Mouse (Mus musculus): ENCODE measurements around the gene Tmem94.

The Tmem94 gene

GRCm38 (mm10) chr11:115766356-115766943, 1.2 kb downstream of the Tmem94 start:
- no peak for DNase-seq (ENCODE audit: low read depth, low spot score)

DNA sequence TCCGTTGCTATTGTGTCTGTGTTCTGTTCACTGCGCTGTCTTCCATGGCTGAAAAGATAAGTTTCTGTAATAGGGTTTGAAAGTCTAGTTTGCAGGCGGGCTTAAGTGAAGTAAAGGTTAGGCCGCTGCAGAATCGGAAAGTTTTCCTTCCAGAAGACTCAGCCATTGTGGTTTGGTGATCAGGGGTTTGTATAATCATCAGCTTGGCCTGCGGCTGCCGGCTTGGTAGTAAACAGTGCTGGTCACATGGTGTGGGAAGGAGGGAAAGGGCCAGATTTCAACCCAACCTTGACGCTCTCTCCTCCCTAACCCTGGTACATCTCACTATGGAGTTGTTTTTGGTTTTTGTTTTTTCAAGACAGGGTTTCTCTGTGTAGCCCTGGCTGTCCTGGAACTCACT, 1.7 kb downstream of the Tmem94 start:
- DNase-seq (ENCODE audit: low read depth, low spot score): no peak

- no peak for DNase-seq (ENCODE audit: low read depth, low spot score)
Measured at GRCm38 (mm10) chr11:115768896-115769295, 3.7 kb downstream of the Tmem94 start.

DNA sequence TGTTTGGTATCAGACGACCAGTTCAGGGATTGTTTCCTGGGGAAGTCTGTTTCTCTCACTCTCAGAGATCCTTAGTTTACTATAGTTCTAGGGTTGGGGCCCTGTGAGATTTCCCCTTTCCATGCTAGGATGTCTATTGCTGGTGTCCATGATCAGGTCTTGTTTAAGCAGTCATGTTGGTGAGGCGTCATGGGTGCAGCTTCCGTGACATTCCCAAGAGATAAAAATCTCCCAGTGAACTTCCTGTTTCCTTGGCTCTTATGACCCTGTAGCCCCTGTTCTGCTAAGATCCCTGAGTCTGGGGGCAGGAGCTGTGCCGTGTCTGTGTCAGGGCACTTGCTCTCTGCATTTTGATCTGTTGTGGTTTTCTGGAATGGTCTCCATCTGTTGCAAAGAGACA, 9.4 kb downstream of the Tmem94 start:
- no peak for DNase-seq (ENCODE audit: low read depth, low spot score)

DNA sequence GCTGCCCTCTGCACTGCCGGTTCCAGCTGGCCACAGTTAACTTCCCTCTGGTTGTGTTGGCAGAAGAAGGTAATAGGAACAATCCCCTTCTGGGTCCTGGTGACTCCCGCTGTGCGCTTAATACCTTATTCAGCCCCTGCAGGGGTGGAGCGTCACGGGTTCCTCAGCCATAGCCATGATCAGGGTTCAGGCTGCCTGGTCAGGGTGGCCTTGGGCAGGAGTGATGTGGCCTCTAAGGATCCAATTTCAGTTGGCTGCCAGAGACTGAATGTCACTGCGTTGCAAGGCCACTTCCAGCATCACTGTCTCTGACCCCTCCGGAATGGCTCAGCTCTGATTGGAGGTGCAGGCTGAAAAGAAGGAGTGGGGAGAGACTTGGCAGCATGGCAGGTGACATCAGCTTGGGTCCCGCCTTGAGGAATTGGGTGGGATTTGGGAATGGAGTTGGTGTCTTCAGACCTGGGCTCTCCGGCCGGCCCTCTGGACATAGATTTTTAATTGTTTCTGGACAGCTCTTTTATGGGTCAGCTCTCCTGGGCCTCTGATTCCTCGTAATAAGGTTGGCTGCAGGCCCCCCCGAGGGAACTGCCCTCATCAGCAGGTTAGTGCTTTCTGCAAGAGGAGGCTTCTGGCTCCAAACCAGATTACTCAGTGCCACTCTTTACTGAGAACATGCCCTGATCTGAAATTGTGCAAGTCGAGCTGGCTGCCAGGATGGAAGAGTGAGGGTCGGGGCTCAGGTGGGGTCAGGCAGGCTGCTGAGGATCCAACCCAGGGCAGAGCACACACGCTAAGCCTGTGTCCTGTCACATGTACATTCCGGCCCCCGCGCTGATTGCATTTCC, 10.8 kb downstream of the Tmem94 start:
- no peak for DNase-seq (ENCODE audit: low read depth, low spot score)

DNA sequence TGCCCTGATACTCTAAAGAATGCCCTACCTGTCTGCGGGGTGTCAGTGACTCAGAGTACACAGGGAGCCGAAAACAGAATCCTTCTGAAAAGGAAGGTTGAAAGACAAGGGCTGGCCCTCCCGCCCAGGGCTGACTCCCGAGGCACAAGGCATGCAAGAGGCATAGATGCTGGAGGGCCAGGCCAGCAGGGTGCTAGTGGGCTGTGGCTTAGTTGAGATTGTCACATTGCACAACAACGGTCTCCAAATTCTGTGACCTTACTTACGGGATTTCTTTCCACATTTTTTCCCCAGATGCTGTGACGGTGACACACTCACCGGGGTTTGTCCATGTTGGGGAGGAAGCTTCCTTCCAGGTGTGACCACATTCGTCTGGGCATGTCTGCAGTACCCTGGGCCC, 11.7 kb downstream of the Tmem94 start:
- no peak for DNase-seq (ENCODE audit: low read depth, low spot score)

- DNase-seq (ENCODE audit: low read depth, low spot score): no peak
Measured at GRCm38 (mm10) chr11:115777487-115778335, 12.5 kb downstream of the Tmem94 start.

DNA sequence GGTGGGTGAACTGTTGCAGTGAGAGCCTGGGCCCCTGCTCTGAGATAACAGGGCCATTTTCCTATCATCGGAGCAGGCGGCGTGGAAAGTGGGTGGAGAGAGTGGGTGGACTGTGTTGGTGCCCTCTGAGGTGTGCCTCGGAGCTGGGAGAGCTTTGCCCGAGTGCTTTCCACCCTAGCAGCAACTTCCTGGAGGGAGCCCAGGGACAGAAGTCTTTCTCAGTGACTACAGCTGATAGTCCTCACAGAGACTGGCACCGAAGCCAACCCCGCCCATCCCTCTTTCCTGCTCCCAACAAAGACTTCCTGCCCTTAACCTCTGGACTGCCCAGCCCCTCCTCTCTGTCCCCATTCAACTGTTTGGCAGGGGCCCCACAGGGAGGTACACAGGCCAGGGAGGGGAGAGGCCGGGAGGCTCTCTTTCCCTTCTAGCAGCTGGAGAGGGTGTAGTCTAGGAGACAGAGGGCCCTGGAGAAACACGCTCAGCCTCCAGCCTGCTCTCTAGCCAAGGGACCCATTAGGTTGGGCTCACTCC, 13.9 kb downstream of the Tmem94 start:
- DNase-seq (ENCODE audit: low read depth, low spot score): no peak

DNA sequence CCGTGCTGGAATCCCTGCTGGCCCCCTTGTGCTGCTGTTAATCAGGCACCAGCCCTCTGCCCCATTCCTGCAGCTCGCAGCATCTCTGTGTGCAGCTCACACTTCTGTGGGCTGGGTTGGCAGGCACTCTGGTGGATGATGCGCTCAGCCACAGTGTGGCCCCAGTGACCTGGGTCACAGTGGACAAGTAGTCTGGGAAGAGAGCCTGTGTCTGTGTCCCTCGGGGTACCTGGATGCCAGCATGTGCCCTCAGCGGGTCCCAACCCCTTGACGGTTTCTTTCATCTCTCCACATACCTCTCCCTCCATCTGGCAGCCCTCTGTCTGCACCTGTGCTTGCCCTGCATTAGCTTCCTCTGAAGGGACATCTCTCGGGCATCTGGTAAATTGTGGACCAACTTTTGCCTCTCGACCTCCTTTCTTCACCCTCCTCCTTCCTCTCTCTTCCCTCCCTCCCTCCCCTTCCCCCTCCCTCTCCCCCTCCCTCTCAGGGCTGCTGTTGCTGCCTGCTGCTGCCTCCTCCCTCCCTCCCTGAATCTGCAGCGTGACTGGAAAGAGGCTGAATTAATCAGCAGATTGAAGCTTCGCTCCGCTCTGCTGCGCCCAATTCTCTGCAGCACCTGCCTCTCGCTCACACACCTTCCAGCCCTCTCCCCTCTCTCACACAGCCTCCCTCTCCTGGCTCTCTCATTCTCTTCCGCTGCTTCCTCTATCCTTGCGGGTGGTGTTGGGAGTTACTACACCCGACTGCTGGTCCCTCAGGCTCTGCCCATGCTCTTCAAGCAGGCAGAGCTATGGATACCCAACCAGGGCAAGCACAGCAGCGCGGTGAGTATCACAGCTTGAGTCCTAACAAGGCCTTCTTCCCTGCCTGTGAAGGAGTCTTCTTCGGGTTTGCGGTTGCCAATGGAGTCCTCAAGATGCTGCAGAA, 15.2 kb downstream of the Tmem94 start:
- DNase-seq (ENCODE audit: low read depth, low spot score): no peak

GRCm38 (mm10) chr11:115786473-115786872, 21.2 kb downstream of the Tmem94 start:
- DNase-seq (ENCODE audit: low read depth, low spot score): no peak

DNA sequence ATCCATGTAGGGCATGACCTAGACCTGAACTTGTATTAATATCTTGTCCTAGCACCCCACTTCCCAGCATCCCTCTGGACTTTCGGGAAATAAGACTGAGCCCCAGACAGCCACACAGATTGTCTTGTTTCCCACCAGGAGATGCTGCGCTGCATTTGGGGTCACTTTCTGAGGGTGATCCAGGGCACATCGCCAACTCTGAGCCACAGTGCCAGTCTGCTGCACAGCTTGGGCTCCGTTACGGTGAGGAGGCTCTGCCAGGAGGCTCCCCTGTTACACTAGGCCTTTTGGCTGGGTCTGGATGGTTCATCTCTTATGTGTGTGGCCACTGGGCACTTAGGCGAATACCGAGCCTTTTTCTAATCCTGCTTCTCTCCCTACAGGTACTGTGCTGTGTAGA, 24.6 kb downstream of the Tmem94 start:
- no peak for DNase-seq (ENCODE audit: low read depth, low spot score)

DNA sequence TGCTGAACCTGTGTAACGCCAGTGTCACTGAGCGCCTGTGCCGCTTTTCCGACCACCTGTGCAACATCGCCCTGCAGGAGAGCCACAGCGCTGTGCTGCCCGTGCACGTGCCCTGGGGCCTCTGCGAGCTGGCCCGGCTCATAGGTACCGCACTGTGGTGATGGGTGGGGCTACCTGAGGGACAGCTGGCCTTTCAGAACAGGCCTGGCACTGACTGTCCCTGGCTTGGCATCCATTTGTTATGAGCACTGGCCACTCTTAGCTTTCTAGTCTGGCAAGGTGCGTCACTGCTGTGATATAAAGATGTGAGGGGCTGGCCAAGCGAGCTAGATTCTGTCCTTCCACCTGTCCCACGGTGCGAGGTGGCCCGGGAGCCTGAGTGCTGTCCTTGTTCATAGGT, 26.7 kb downstream of the Tmem94 start:
- no peak for DNase-seq (ENCODE audit: low read depth, low spot score)

GRCm38 (mm10) chr11:115792353-115792752, 27.1 kb downstream of the Tmem94 start:
- no peak for DNase-seq (ENCODE audit: low read depth, low spot score)

DNA sequence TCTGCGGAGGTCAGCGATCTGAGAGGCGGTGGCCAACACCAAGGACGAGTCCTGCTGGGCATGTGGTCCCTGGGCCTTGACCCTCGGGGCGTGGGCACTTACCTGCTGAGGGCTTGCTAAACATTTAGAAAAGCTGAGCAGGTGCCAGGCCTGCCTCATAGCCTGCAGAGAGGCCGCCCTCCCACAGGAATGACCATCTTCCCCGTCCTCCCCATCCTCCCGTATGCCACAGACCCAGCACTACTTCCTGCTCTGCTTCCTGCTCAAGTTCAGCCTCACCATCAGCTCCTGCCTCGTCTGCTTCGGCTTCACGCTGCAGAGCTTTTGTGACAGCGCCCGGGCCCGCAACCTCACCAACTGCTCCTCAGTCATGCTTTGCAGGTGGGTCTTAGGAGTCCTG, 31.7 kb downstream of the Tmem94 start:
- DNase-seq (ENCODE audit: low read depth, low spot score): no peak

DNA sequence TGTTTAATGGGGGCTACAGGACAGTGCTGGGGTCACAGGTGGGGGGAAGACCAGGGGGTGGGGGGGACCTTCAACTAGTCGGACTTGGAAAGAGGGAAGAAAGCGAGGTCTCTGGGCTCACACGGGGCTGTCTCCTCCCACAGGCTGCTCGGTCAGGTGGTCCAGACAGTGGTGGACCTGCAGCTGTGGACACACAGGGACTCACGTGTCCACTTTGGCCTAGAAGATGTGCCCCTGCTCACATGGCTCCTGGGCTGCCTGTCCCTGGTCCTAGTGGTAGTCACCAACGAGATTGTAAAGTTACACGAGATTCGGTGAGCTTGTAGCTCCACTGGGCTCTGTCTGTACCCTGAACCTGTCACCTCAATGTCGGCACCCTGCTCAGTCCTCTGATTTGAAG, 32.4 kb downstream of the Tmem94 start:
- DNase-seq (ENCODE audit: low read depth, low spot score): no peak

DNA sequence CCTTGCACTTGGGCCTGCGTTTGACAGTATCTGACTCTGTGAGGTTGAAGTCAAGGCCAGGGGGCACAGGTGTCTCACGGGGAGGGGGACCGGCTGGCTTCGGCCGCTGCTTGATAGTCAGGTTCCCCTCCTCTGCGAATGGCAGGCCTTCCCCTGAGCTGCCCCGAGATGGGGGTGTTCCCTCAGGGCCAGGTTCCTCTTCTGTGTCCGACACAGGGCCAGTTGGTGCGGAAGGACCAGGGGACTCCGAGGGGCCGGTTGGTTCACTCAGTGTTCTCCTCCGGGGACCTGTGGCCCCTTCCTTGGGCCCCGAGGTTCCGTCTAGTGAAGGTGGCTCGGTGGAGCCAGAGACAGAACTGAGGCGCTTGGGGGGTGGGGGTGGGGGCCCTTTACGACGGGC, 35.7 kb downstream of the Tmem94 start:
- no peak for DNase-seq (ENCODE audit: low read depth, low spot score)

GRCm38 (mm10) chr11:115803072-115803709, 38.0 kb downstream of the Tmem94 start:
- no peak for DNase-seq (ENCODE audit: low read depth, low spot score)

DNA sequence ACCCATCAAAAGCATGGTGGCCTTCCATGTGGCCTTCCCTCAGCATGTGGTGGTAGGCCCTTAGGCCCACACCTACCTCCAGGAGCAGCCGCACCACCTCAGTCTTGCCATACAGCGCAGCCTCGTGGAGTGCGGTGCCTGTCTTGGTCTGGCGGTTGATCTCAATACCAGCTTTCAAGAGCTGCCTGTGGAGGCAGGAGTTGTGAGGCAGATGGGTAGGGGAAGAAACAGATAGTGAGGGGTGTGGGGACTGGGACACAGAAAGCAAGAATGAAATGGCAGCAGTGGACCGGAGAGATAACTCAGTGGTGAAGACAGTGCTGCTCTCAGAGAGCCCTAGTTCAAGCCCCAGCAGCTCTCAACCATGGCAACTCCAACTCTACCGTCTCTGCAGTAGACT, 39.8 kb downstream of the Tmem94 start:
- no peak for DNase-seq (ENCODE audit: low read depth, low spot score)

- no peak for DNase-seq (ENCODE audit: low read depth, low spot score)
Measured at GRCm38 (mm10) chr11:115806154-115806553, 40.9 kb downstream of the Tmem94 start.

GRCm38 (mm10) chr11:115807306-115807705, 42.1 kb downstream of the Tmem94 start:
- DNase-seq (ENCODE audit: low read depth, low spot score): no peak

DNA sequence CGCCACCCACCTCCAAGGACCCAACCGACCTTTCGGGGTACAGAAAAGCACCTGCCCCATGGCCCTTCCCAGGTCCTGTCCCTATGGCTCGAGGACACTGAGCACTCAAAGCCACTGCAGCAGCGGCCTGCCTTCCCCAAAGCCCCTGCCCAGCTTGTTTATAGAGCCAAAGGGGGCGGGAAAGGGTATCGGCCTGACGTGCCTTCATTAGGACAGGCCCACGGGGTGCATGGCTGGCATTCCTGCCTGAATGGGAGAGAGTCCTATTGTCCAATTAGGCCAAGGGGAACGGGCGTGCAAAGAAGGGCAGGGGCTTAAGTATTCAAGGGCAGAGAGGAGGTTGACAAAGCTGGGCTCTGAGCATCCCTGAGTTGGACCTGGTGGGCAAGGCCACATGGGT, 42.7 kb downstream of the Tmem94 start:
- no peak for DNase-seq (ENCODE audit: low read depth, low spot score)
